Mouse (Mus musculus) heart, adult 2 months (tissue): Measurements from ENCODE around the gene Pet100.

ENCODE experiments used
- CTCF ChIP-seq: fragments of 200-600 bp; IDR thresholded peaks from 2 replicates; pipeline ENCODE4 v1.8.1; 2022; ENCODE audit warnings: antibody characterized with exemption, mild to moderate bottlenecking, moderate library complexity
- POLR2A ChIP-seq: fragments of 200-500 bp; IDR thresholded peaks from 2 replicates; pipeline ENCODE4 v1.6.1; 2011; ENCODE audit warnings: mild to moderate bottlenecking, low read depth, low read length, control low read depth; ENCODE audit not compliant: insufficient read depth

DNA sequence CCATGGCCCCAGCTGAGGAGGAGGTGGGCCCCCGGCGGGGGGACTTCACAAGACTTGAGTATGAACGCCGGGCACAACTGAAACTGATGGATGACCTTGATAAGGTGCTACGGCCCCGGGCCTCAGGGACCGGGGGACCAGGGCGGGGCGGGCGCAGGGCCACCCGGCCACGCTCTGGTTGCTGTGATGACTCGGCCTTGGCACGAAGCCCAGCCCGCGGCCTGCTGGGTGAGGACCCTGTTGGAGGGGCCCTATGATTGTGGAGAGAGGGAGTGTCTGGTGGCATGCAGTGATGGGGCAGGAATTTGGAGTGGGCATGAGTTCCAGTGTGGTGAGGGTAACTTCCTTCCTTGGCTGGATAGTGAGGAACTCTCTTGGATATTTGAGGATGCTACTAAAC lies 14.8 kb upstream of the Pet100 start:
- no peak for TF ChIP-seq POLR2A
- TF ChIP-seq CTCF = no peak
